Mouse (Mus musculus): ENCODE data around the gene Dgki. TPM values are rescaled to one million over a fixed set of nuclear protein-coding genes. Genes with fewer than 3 reads are reported as not detected.

Gene Dgki
- total and polyA plus RNA-seq, 3 experiments: 0.04 to 0.18 (median 0.08) TPM

DNA sequence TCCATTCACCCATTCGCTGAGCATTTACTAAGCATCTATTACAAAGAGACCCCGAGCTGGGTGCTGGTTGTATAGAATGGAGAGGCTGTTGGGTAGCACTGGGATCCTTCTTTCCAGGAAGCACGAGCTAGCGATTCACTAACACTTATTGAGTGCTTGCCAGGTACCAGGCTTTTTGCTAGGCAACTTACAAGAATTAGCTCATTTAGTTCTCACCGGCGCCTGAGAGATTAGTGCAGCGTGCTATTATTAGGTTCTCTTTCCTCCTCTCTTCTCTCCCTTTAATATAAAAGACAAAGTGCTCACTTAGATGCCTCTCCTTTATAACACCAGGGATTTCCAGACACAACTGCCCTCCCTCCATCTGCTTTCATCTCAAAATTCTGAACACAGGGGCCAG lies 54.2 kb downstream of the Dgki start:
- 60% methylated on average over 7 of the region's 7 CpGs for WGBS
- intact Hi-C loops (cut with DNase I): no loop called here
- DNase-seq: no peak
- Histone ChIP-seq H3K36me3 (ENCODE audit: control insufficient read depth, insufficient read depth, low read length) (no peaks in the 10 kb centered on the region), H3K27ac (no peak overlapping the region), H3K27me3 (ENCODE audit: control insufficient read depth, insufficient read depth, low read length) (no peaks in the 10 kb centered on the region), H3K79me2 (replicated peaks; ENCODE audit: control insufficient read depth, insufficient read depth, low read length) (no peaks in the 10 kb centered on the region), H3K9ac (ENCODE audit: low read depth, low read length) (no peak overlapping the region), H3K4me1 (ENCODE audit: control insufficient read depth, insufficient read depth, low read length) (no peaks in the 10 kb centered on the region), H3K4me3 (no peak overlapping the region)
- TF ChIP-seq EP300 (IDR thresholded peaks at IDR 0.05; ENCODE audit: insufficient read depth, low read depth, low read length): no peak
- no peak for TF ChIP-seq POLR2A (IDR thresholded peaks at IDR 0.05; ENCODE audit: insufficient read depth, low read depth, low read length)
- TF ChIP-seq CTCF (IDR thresholded peaks at IDR 0.05): no peak

- Histone ChIP-seq H3K36me3 (ENCODE audit: control insufficient read depth, insufficient read depth, low read length) (no peaks in the 10 kb centered on the region), H3K27me3 (ENCODE audit: control insufficient read depth, insufficient read depth, low read length) (no peaks in the 10 kb centered on the region), H3K79me2 (replicated peaks; ENCODE audit: control insufficient read depth, insufficient read depth, low read length) (no peaks in the 10 kb centered on the region), H3K27ac (no peak overlapping the region), H3K4me1 (ENCODE audit: control insufficient read depth, insufficient read depth, low read length) (no peaks in the 10 kb centered on the region), H3K4me3 (no peak overlapping the region), H3K9ac (ENCODE audit: low read depth, low read length) (no peak overlapping the region)
- intact Hi-C loops (cut with DNase I): no loop called here
- TF ChIP-seq EP300 (IDR thresholded peaks at IDR 0.05; ENCODE audit: insufficient read depth, low read depth, low read length) (no peak), CTCF (IDR thresholded peaks at IDR 0.05) (no peak), POLR2A (IDR thresholded peaks at IDR 0.05; ENCODE audit: insufficient read depth, low read depth, low read length) (no peak)
- DNase-seq: no peak
- WGBS: 80% methylated on average over 11 of the region's 11 CpGs
Observed at GRCm38 (mm10) chr6:37244074-37244473, 55.9 kb downstream of the Dgki start.

DNA sequence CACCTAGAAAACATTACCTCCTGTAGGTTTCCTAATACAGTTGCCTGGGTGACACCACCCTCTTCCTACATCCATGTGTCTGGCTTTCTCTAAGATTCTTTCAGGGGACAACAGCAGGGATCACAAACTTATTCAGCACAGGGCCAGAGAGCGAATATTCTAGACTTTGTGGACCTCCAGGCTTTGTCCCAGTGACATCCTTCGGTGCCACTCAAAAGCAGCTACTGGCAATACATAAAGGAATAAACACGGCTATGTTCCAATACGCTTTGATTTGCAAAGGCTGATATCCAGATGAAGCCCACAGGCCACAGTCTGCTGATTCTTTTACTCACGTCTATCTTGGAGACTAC lies 57.2 kb downstream of the Dgki start:
- no peak overlapping the region for H3K27ac ChIP-seq
- 86% methylated on average over 5 of the region's 5 CpGs for WGBS

GRCm38 (mm10) chr6:37242100-37242768 lies 57.8 kb downstream of the Dgki start:
- intact Hi-C loops (cut with DNase I): no loop called here
- 53% methylated on average over 6 of the region's 6 CpGs for WGBS
- no peaks in the 10 kb centered on the region for H3K36me3 ChIP-seq (ENCODE audit: control insufficient read depth, insufficient read depth, low read length)
- no peaks in the 10 kb centered on the region for H3K4me1 ChIP-seq (ENCODE audit: control insufficient read depth, insufficient read depth, low read length)
- no peaks in the 10 kb centered on the region for H3K27me3 ChIP-seq (ENCODE audit: control insufficient read depth, insufficient read depth, low read length)
- H3K27ac ChIP-seq: no peak overlapping the region
- TF ChIP-seq EP300 (IDR thresholded peaks at IDR 0.05; ENCODE audit: insufficient read depth, low read depth, low read length) (no peak), POLR2A (IDR thresholded peaks at IDR 0.05; ENCODE audit: insufficient read depth, low read depth, low read length) (no peak), CTCF (IDR thresholded peaks at IDR 0.05) (no peak)
- no peak overlapping the region for H3K9ac ChIP-seq (ENCODE audit: low read depth, low read length)
- DNase-seq: no peak
- H3K4me3 ChIP-seq: no peak overlapping the region
- no peaks in the 10 kb centered on the region for H3K79me2 ChIP-seq (replicated peaks; ENCODE audit: control insufficient read depth, insufficient read depth, low read length)

More for the DNA sequence above, 57.2 kb downstream of the Dgki start:
- TF ChIP-seq EP300 (IDR thresholded peaks at IDR 0.05; ENCODE audit: insufficient read depth, low read depth, low read length) (no peak), POLR2A (IDR thresholded peaks at IDR 0.05; ENCODE audit: insufficient read depth, low read depth, low read length) (no peak)
- no peak overlapping the region for H3K9ac ChIP-seq (ENCODE audit: low read depth, low read length)
- no peak overlapping the region for H3K4me3 ChIP-seq
- intact Hi-C loops (cut with DNase I): no loop called here
- no peaks in the 10 kb centered on the region for H3K36me3 ChIP-seq (ENCODE audit: control insufficient read depth, insufficient read depth, low read length)
- no peaks in the 10 kb centered on the region for H3K79me2 ChIP-seq (replicated peaks; ENCODE audit: control insufficient read depth, insufficient read depth, low read length)
- H3K27me3 ChIP-seq (ENCODE audit: control insufficient read depth, insufficient read depth, low read length): no peaks in the 10 kb centered on the region
- H3K4me1 ChIP-seq (ENCODE audit: control insufficient read depth, insufficient read depth, low read length): no peaks in the 10 kb centered on the region
- DNase-seq: no peak

GRCm38 (mm10) chr6:37241434-37241833 lies 58.5 kb downstream of the Dgki start:
- H3K27ac ChIP-seq: no peak overlapping the region
- H3K36me3 ChIP-seq (ENCODE audit: control insufficient read depth, insufficient read depth, low read length): no peaks in the 10 kb centered on the region
- no peak for TF ChIP-seq CTCF (IDR thresholded peaks at IDR 0.05)
- TF ChIP-seq POLR2A (IDR thresholded peaks at IDR 0.05; ENCODE audit: insufficient read depth, low read depth, low read length): no peak
- no peak for TF ChIP-seq EP300 (IDR thresholded peaks at IDR 0.05; ENCODE audit: insufficient read depth, low read depth, low read length)
- intact Hi-C loops (cut with DNase I): no loop called here
- 88% methylated on average over 4 of the region's 4 CpGs for WGBS
- DNase-seq: no peak
- H3K79me2 ChIP-seq (replicated peaks; ENCODE audit: control insufficient read depth, insufficient read depth, low read length): no peaks in the 10 kb centered on the region
- H3K27me3 ChIP-seq (ENCODE audit: control insufficient read depth, insufficient read depth, low read length): no peaks in the 10 kb centered on the region
- H3K9ac ChIP-seq (ENCODE audit: low read depth, low read length): no peak overlapping the region
- no peaks in the 10 kb centered on the region for H3K4me1 ChIP-seq (ENCODE audit: control insufficient read depth, insufficient read depth, low read length)
- no peak overlapping the region for H3K4me3 ChIP-seq

DNA sequence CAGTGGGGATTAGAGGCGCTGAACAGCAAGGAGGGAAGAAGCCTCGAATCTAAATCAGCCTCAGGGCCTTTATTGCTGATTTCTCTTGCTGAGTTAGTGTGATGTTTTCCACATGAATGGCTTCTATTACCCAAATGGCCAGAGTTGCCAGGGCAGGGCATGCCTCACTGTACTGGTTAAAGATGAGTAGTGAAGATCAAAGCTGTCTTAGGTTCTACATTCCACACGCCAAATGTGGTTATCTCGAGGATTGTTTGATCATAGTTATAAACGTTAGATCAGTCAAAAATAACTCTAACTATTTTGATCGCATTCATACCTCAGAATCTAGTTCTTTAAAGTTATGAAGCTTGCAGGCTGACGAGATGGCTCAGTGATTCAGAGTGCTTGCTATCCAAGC lies 59.8 kb downstream of the Dgki start:
- no peak overlapping the region for H3K9ac ChIP-seq (ENCODE audit: low read depth, low read length)
- no peaks in the 10 kb centered on the region for H3K4me1 ChIP-seq (ENCODE audit: control insufficient read depth, insufficient read depth, low read length)
- WGBS: 85% methylated on average over 7 of the region's 7 CpGs
- no peaks in the 10 kb centered on the region for H3K27me3 ChIP-seq (ENCODE audit: control insufficient read depth, insufficient read depth, low read length)
- H3K27ac ChIP-seq: no peak overlapping the region
- no peaks in the 10 kb centered on the region for H3K79me2 ChIP-seq (replicated peaks; ENCODE audit: control insufficient read depth, insufficient read depth, low read length)
- H3K4me3 ChIP-seq: no peak overlapping the region
- no peaks in the 10 kb centered on the region for H3K36me3 ChIP-seq (ENCODE audit: control insufficient read depth, insufficient read depth, low read length)
- TF ChIP-seq EP300 (IDR thresholded peaks at IDR 0.05; ENCODE audit: insufficient read depth, low read depth, low read length) (no peak), CTCF (IDR thresholded peaks at IDR 0.05) (no peak), POLR2A (IDR thresholded peaks at IDR 0.05; ENCODE audit: insufficient read depth, low read depth, low read length) (no peak)
- DNase-seq: no peak
- intact Hi-C loops (cut with DNase I): no loop called here
